Mouse (Mus musculus) hindbrain, embryonic 15.5 days (tissue): Measurements from ENCODE around the gene Unc5b. TPM values are rescaled to one million over a fixed set of nuclear protein-coding genes. Genes with fewer than 3 reads are reported as not detected.

Experiments used
- ATAC-seq: fragments of 200-750 bp; cut with Nextera tagmentation; 2 replicates; pipeline ENCODE4 v1.8.0; 2017; ENCODE audit warnings: low read depth, moderate number of reproducible peaks, moderate TSS enrichment; ENCODE audit not compliant: low FRiP score
- H3K27ac ChIP-seq: fragments of 300-500 bp; sonication (generic); replicated peaks from 2 replicates; pipeline ENCODE4 v1.5.1; 2015; ENCODE audit warnings: mild to moderate bottlenecking, inconsistent platforms
- H3K27me3 ChIP-seq: fragments of 300-500 bp; sonication (generic); 2 replicates; pipeline ENCODE4 v1.6.1; 2015; ENCODE audit warnings: control low read depth, inconsistent platforms
- H3K36me3 ChIP-seq: fragments of 300-500 bp; sonication (generic); 2 replicates; pipeline ENCODE4 v1.6.1; 2015; ENCODE audit warnings: control low read depth, inconsistent platforms
- H3K4me1 ChIP-seq: fragments of 300-500 bp; sonication (generic); replicated peaks from 2 replicates; pipeline ENCODE4 v1.6.1; 2015; ENCODE audit warnings: control low read depth, inconsistent platforms
- H3K4me2 ChIP-seq: fragments of 300-500 bp; sonication (generic); 2 replicates; pipeline ENCODE4 v1.6.1; 2015; ENCODE audit warnings: moderate library complexity, mild to moderate bottlenecking, inconsistent platforms
- H3K4me3 ChIP-seq: fragments of 300-500 bp; sonication (generic); 2 replicates; pipeline ENCODE4 v1.5.1; 2015; ENCODE audit warnings: mild to moderate bottlenecking, inconsistent platforms
- H3K9ac ChIP-seq: fragments of 300-500 bp; sonication (generic); 2 replicates; pipeline ENCODE4 v1.6.1; 2015; ENCODE audit warnings: inconsistent platforms
- H3K9me3 ChIP-seq: fragments of 300-500 bp; sonication (generic); 2 replicates; pipeline ENCODE4 v1.6.1; 2016; ENCODE audit warnings: control low read depth, inconsistent platforms
- WGBS: fragments of 180-500 bp; shearing (Covaris S2); methylation state at CpG from one replicate; pipeline ENCODE4 v1.1.7; 2015; 5-methylcytosine and 5-hydroxymethylcytosine counted together
- polyA plus RNA-seq: library from polyadenylated mRNA; unstranded; fragments of >200 nt; fragmentation: Nextera tagmentation; extraction: Ambion mirVana; gene quantifications from 2 replicates; pipeline ENCODE4 v1.2.1, GENCODE M21; 2015

Unc5b gene
- polyA plus RNA-seq, 1 experiment from 2014 or later, result 3.5 TPM

DNA sequence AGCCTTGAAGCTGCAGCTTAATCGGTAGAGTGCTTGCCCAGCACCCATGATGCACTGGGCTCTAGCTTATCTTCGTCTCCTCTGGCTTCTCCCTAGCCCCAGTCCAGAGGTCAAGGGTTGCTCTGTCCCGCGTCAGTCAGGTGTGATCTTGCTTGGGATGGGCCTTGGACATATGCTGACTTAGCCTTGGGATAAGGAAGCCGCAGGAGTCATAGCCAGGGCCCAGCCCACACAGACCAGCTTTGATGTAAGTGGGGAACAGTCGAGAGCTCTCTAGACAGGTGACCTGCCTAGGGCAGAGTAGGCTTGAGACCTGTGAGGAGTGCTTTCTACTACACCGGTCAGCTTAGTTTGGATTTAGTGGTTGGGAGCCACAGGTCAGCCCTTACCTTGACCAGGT lies 64.0 kb downstream of the Unc5b start:
- Histone ChIP-seq H3K9me3 (no peaks in the 10 kb centered on the region), H3K9ac (no peak overlapping the region), H3K4me1 (no peaks in the 10 kb centered on the region), H3K27ac (no peak overlapping the region), H3K27me3 (no peaks in the 10 kb centered on the region), H3K36me3 (no peaks in the 10 kb centered on the region), H3K4me2 (no peak overlapping the region), H3K4me3 (no peak overlapping the region)
- no peak for ATAC-seq
- WGBS, result 92% methylated on average over 7 of the region's 7 CpGs

- WGBS, result 79% methylated on average over 1 of the region's 1 CpGs
- Histone ChIP-seq H3K4me3 (no peak overlapping the region), H3K9ac (no peak overlapping the region), H3K27ac (no peak overlapping the region), H3K9me3 (no peaks in the 10 kb centered on the region), H3K27me3 (no peaks in the 10 kb centered on the region), H3K4me2 (no peak overlapping the region), H3K4me1 (no peaks in the 10 kb centered on the region), H3K36me3 (no peaks in the 10 kb centered on the region)
- ATAC-seq, result no peak
These were observed 69.3 kb downstream of the Unc5b start for GRCm38 (mm10) chr10:60762126-60762525.

DNA sequence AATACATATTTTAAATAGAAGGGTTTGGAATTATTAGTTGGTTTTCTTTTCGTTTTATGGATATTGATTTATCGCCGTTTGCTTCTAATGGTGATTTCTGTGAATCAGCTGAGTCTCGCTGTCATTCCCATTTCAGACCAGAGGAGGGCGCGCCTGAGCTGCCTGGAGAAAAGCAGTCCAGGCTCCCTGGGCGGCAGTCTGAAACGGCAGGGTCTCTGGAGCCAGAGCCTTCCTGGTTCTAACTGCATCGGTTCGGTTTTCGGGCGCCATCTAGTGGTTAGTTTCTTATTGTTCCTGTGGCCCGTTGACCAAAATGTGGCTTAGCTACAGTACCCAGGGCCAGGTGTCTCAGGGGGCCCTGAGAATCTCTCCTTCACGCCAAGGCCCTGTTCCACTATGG lies 71.0 kb downstream of the Unc5b start:
- H3K9ac ChIP-seq, result no peak overlapping the region
- no peaks in the 10 kb centered on the region for H3K4me1 ChIP-seq
- H3K9me3 ChIP-seq, result no peaks in the 10 kb centered on the region
- H3K4me3 ChIP-seq, result no peak overlapping the region
- no peak overlapping the region for H3K4me2 ChIP-seq
- H3K36me3 ChIP-seq, result no peaks in the 10 kb centered on the region
- WGBS, result 5% methylated on average over 14 of the region's 14 CpGs
- H3K27ac ChIP-seq, result no peak overlapping the region
- no peaks in the 10 kb centered on the region for H3K27me3 ChIP-seq
- peak; percentile 83 for ATAC-seq

GRCm38 (mm10) chr10:60756992-60757391 lies 74.4 kb downstream of the Unc5b start:
- peaks cover 7% of the 10 kb centered on the region for H3K4me1 ChIP-seq
- H3K4me2 ChIP-seq, result no peak overlapping the region
- 6% methylated on average over 7 of the region's 7 CpGs for WGBS
- H3K4me3 ChIP-seq, result no peak overlapping the region
- ATAC-seq, result no peak
- no peaks in the 10 kb centered on the region for H3K9me3 ChIP-seq
- no peak overlapping the region for H3K27ac ChIP-seq
- H3K36me3 ChIP-seq, result no peaks in the 10 kb centered on the region
- no peak overlapping the region for H3K9ac ChIP-seq
- no peaks in the 10 kb centered on the region for H3K27me3 ChIP-seq

GRCm38 (mm10) chr10:60756146-60756545 lies 75.2 kb downstream of the Unc5b start:
- H3K9ac ChIP-seq, result no peak overlapping the region
- H3K27ac ChIP-seq, result no peak overlapping the region
- no peaks in the 10 kb centered on the region for H3K9me3 ChIP-seq
- H3K4me3 ChIP-seq, result no peak overlapping the region
- no peak for ATAC-seq
- no peak overlapping the region for H3K4me2 ChIP-seq
- H3K36me3 ChIP-seq, result no peaks in the 10 kb centered on the region
- no peaks in the 10 kb centered on the region for H3K27me3 ChIP-seq
- H3K4me1 ChIP-seq, result peaks cover 16% of the 10 kb centered on the region

DNA sequence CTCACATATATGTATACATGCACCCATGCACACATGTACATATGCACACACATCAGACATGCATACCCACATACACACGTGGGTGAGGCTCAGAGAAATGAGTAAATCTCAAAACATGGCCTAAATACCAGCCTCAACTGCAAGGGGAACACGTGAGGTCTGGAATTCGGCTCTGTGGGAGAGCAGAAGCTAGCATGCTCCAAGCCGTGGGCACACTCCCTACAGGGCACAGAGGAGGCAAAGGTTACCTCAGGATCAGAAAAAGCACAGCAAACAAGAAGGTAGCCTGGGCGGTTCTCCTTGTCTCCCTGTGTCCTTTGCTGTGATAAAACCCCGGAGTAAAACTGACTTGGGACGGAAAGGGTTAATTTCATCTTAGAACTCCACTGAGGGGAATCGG lies 77.4 kb downstream of the Unc5b start:
- Histone ChIP-seq H3K27me3 (no peaks in the 10 kb centered on the region), H3K4me2 (no peak overlapping the region), H3K4me1 (peaks cover 18% of the 10 kb centered on the region), H3K9ac (no peak overlapping the region), H3K9me3 (no peaks in the 10 kb centered on the region), H3K4me3 (no peak overlapping the region), H3K27ac (no peak overlapping the region), H3K36me3 (no peaks in the 10 kb centered on the region)
- no peak for ATAC-seq
- WGBS, result 76% methylated on average over 8 of the region's 8 CpGs

DNA sequence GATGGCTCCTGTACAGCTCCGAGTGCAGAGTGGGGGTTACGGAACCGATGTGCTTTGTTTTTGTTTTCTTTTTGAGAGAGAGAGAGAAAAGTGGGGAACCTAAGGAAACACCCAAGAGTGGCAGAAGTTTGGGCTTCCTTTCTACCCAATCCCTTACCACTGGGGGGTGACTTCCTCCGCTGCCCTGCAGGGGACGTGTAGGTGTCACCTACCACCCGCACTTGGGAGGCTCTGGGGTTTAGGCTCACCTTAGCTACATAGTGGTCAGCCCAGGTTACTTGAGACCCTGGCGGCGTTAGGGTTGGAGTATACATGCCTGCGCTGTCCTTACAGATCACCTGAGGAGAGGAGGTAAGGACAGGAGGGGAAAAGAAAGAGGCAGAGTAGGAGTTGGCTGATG lies 78.1 kb downstream of the Unc5b start:
- H3K9ac ChIP-seq, result 0 out of 2 replicates have a peak overlapping the region, but pooled peaks have one; percentile 66
- ATAC-seq, result 0 out of 2 replicates have a peak, but pooled peaks have one; percentile 10
- H3K4me2 ChIP-seq, result peak overlapping the region; percentile 83
- H3K36me3 ChIP-seq, result no peaks in the 10 kb centered on the region
- no peaks in the 10 kb centered on the region for H3K9me3 ChIP-seq
- H3K4me1 ChIP-seq, result peaks cover 25% of the 10 kb centered on the region
- H3K27ac ChIP-seq, result no peak overlapping the region
- WGBS, result 82% methylated on average over 9 of the region's 9 CpGs
- H3K27me3 ChIP-seq, result no peaks in the 10 kb centered on the region
- no peak overlapping the region for H3K4me3 ChIP-seq

DNA sequence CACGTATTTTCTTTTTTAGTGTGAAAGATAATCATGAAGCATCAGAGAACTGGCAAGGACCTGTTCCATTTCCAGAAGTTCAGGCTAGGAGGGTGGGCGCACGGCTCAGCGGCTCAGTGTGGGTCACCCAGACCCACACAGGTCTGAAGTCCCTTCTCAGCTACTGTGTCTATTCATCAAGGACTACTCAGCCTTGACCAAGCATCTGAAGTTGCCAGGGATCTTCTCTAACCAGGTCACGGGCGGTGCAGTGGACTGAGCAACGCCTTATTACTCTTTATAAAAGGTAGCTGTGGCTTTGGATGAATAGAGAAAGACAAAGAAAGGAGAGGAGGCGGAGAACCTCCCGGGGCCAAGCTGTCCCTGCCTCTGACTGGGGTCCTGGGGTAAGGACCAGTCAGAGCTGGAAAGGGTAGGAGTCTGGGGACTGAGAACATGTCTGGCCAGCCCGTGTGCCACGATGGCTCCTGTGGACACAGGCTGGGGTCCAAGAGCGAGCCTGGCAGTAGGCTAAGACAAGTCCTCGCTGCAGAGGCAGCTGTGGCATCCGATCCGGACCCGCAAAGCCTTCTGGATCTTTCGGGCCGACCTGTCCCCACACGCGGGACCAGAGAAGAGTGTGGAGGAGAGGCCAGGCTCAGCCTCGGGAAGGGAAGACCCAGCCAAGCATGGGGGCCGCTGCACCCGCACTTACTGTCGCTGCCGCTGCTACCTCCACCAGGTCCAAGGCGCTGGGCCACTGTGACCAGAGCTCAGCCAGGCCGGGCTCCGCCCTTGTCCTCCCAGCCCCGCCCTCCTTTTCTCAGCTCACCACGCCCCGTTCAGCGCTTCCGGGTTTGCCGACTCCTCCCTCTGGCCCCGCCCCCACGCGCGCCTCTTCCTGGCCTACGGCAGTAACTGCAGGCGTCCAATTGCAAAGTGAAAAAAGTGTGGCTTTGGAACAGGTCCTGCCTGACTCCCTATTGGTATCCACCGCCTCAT lies 79.1 kb downstream of the Unc5b start, which contains the start of gene Slc29a3:
Gene Slc29a3 (minus strand): TSS at position 755 of the 981 bp plus-strand sequence.
- H3K36me3 ChIP-seq, result no peaks in the 10 kb centered on the region
- H3K9ac ChIP-seq, result peak within 1 kb of the TSS; percentile 66
- peak within 1 kb of the TSS; percentile 58 for H3K4me3 ChIP-seq
- no peaks in the 10 kb centered on the region for H3K9me3 ChIP-seq
- 5% methylated on average over 41 of the region's 41 CpGs for WGBS
- H3K4me1 ChIP-seq, result peaks cover 34% of the 10 kb centered on the region
- ATAC-seq, result peak; percentile 92
- peak within 1 kb of the TSS; percentile 71 for H3K27ac ChIP-seq
- H3K27me3 ChIP-seq, result no peaks in the 10 kb centered on the region
- H3K4me2 ChIP-seq, result peak within 1 kb of the TSS; percentile 83

GRCm38 (mm10) chr10:60747667-60748212 lies 83.6 kb downstream of the Unc5b start:
- peaks cover 39% of the 10 kb centered on the region for H3K4me1 ChIP-seq
- H3K9ac ChIP-seq, result peak overlapping the region; percentile 20; the same call in 1 of the 2 replicates

DNA sequence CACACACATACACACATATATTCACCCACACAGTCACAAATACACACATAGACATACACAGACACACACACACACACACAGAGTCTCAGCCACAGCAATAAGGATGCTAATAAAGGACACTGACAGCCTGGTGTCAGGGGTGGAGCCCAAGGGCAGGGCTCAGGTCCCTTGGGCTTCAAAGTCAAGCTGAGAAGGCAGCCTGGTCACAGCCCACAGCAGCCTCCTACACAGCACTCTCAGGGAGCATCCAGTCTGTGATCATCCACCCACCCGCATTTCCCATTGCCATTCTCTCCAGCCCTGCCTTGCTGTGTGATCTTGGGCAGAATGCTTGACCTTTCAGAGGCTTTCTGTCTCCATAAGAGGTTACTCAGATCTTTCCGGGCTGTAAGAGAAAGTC lies 84.9 kb downstream of the Unc5b start:
- H3K27me3 ChIP-seq, result no peaks in the 10 kb centered on the region
- H3K36me3 ChIP-seq, result no peaks in the 10 kb centered on the region
- no peak overlapping the region for H3K9ac ChIP-seq
- H3K9me3 ChIP-seq, result no peaks in the 10 kb centered on the region
- WGBS, result 73% methylated on average over 2 of the region's 2 CpGs
- H3K4me3 ChIP-seq, result no peak overlapping the region
- H3K4me2 ChIP-seq, result no peak overlapping the region
- no peak for ATAC-seq
- peaks cover 30% of the 10 kb centered on the region for H3K4me1 ChIP-seq
- no peak overlapping the region for H3K27ac ChIP-seq

More at GRCm38 (mm10) chr10:60747667-60748212, 83.6 kb downstream of the Unc5b start:
- Histone ChIP-seq H3K9me3 (no peaks in the 10 kb centered on the region), H3K27me3 (no peaks in the 10 kb centered on the region), H3K27ac (no peak overlapping the region), H3K4me2 (no peak overlapping the region), H3K4me3 (no peak overlapping the region), H3K36me3 (no peaks in the 10 kb centered on the region)
- 88% methylated on average over 6 of the region's 6 CpGs for WGBS
- no peak for ATAC-seq

DNA sequence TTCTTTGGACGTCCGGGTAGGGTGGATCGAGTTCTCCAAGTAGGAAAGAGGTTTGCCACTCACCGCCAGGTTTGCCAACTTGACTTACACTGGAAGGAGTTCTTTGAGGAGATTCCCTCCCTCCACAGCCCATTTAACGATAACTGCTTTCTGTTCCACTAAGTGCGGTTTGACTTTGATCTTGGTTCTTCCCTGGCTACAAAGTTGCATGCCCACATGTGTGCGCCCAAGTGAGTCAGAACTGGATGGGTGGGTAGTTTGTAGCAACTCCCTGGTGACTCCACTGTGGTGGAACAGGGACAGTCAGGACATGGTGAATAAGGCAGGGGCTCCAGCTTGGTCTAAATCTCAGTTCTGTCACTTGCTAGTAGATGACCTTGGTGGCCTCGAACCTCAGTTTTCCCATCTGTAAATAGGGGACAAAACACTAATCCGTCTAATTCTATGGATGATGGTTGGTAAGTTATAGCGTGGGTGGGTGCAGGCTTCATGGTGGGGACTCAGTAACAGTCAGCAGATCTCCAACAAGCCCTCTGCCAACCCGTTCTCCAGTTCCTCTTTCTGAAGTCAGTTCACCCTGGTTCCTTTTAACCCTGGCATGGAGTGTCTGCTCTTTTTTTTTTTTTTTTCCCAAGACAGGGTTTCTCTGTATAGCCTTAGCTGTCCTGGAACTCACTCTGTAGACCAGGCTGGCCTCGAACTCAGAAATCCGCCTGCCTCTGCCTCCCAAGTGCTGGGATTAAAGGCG lies 86.7 kb downstream of the Unc5b start:
- Histone ChIP-seq H3K27ac (no peak overlapping the region), H3K27me3 (no peaks in the 10 kb centered on the region), H3K4me1 (peaks cover 25% of the 10 kb centered on the region), H3K36me3 (no peaks in the 10 kb centered on the region), H3K9me3 (no peaks in the 10 kb centered on the region), H3K4me3 (no peak overlapping the region), H3K4me2 (no peak overlapping the region), H3K9ac (no peak overlapping the region)
- WGBS, result 91% methylated on average over 14 of the region's 14 CpGs
- ATAC-seq, result no peak

DNA sequence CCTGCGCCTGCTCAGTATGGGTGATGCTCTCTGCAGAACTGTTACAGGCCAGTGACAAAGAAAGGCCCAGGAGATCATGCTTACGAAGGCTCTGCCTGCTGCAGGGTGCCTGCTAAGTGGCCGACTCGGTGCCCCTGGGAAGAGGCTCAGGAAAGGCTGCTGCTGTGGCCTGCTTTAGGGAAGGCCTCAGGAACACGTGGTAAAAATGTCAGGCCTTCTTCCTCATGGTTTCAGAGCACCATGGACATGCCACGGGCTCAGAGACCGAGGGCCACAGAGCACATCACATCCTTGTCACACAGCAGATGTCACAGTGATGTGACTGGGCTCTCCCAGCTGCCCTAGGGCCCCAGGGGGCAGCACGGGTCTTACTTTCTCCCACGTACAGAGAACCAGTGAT lies 87.7 kb downstream of the Unc5b start:
- Histone ChIP-seq H3K27me3 (no peaks in the 10 kb centered on the region), H3K9ac (no peak overlapping the region), H3K36me3 (no peaks in the 10 kb centered on the region), H3K4me2 (no peak overlapping the region), H3K4me1 (peaks cover 21% of the 10 kb centered on the region), H3K27ac (no peak overlapping the region), H3K4me3 (no peak overlapping the region), H3K9me3 (no peaks in the 10 kb centered on the region)
- 58% methylated on average over 9 of the region's 9 CpGs for WGBS
- no peak for ATAC-seq
